Mouse (Mus musculus) ES-E14 (cell line): ENCODE measurements at regions not wholly inside any gene's neighbourhood (a gene's known extent, or its start where the extent isn't known, plus 50 kb on each side); places are given as distances from the start of the nearest gene placed in this dataset.

Experiments
- CHD2 ChIP-seq: IDR thresholded peaks from 2 replicates; pipeline ENCODE4 v1.6.1; 2014; ENCODE audit warnings: mild to moderate bottlenecking, low read depth, low read length, inconsistent platforms
- HCFC1 ChIP-seq: IDR thresholded peaks from 2 replicates; pipeline ENCODE4 v1.6.1; 2012; ENCODE audit warnings: low read length, inconsistent platforms, borderline replicate concordance; ENCODE audit not compliant: insufficient read depth
- MAFK ChIP-seq: IDR thresholded peaks from 2 replicates; pipeline ENCODE4 v1.6.1; 2014; ENCODE audit warnings: mild to moderate bottlenecking, low read depth, low read length, inconsistent platforms; ENCODE audit not compliant: insufficient read depth
- ZC3H11A ChIP-seq: IDR thresholded peaks from 2 replicates; pipeline ENCODE4 v1.6.1; 2012; ENCODE audit warnings: low read depth, mild to moderate bottlenecking, inconsistent platforms, low read length, borderline replicate concordance
- ZNF384 ChIP-seq: IDR thresholded peaks from 2 replicates; pipeline ENCODE4 v1.6.1; 2012; ENCODE audit warnings: low read depth, low read length, inconsistent platforms

DNA sequence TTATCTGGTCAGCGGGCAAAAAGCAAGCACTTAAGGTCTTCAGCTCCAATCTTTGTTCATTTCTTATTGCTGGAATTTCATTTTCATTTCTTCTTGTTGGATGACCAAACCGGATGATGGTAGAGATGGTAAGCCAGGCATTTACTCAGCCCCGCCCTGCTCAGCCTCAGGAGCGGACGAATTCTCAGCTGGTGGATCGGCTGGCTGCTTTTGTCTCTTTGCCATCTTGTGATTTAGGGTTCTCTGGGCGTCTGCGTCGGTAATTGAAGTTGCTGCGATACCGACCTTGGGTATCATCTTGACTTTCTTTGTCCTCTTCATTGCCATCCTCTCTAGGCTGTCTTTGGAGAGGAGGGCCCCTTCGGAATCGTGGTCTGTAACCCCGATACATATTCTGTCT is 156.1 kb downstream of the Akr1d1 start:
- TF ChIP-seq ZC3H11A = no peak
- TF ChIP-seq CHD2 = no peak
- no peak for TF ChIP-seq ZNF384
- TF ChIP-seq MAFK = no peak
- no peak for TF ChIP-seq HCFC1
